Mouse (Mus musculus): ENCODE results near the gene Lrrc8d. TPM values are rescaled to one million over a fixed set of nuclear protein-coding genes. Genes with fewer than 3 reads are reported as not detected.
A peak's percentile ranks its signal among the peaks of the same experiment; 100 is the strongest.
"Not testable (repeated sequence)": the region's sequence is repeated elsewhere in the genome, so short reads cannot be mapped to it uniquely, and the experiment has no call there.

Gene Lrrc8d
- polyA plus RNA-seq, 1 experiment from 2014 or later: 11.6 TPM

GRCm38 (mm10) chr5:105683912-105684350 is 15.8 kb upstream of the Lrrc8d start:
- peak; percentile 55 for DNase-seq
- H3K27ac ChIP-seq (ENCODE audit: low read depth): peak overlapping the region; percentile 68
- 28% methylated on average over 4 of the region's 4 CpGs for WGBS (ENCODE audit: insufficient replicate concordance)

GRCm38 (mm10) chr5:105684861-105685600 is 14.7 kb upstream of the Lrrc8d start:
- 23% methylated on average over 14 of the region's 14 CpGs for WGBS (ENCODE audit: insufficient replicate concordance)
- DNase-seq: peak; percentile 83
- H3K4me2 ChIP-seq (ENCODE audit: low read depth, low read length): no peak overlapping the region
- no peaks in the 10 kb centered on the region for H3K9me3 ChIP-seq (ENCODE audit: low read length)
- H3K9ac ChIP-seq (replicated peaks): no peak overlapping the region
- H3K4me3 ChIP-seq (ENCODE audit: low read depth, low read length): no peak overlapping the region
- ATAC-seq: peak; percentile 46
- no peaks in the 10 kb centered on the region for H3K27me3 ChIP-seq (ENCODE audit: insufficient read depth, low read length)
- no peaks in the 10 kb centered on the region for H3K36me3 ChIP-seq (replicated peaks; ENCODE audit: insufficient read depth, low read length)
- peak overlapping the region; percentile 68; the same call in 1 of the 2 replicates for H3K27ac ChIP-seq (ENCODE audit: low read depth)
- no peak for TF ChIP-seq EP300 (IDR thresholded peaks at IDR 0.05; ENCODE audit: low read depth)
- peak; percentile 85 for TF ChIP-seq CTCF (IDR thresholded peaks at IDR 0.05; ENCODE audit: low read depth)
- H3K4me1 ChIP-seq (ENCODE audit: insufficient read depth): peaks cover 11% of the 10 kb centered on the region

More at GRCm38 (mm10) chr5:105683912-105684350, 15.8 kb upstream of the Lrrc8d start:
- peak; percentile 83 for ATAC-seq
- H3K36me3 ChIP-seq (replicated peaks; ENCODE audit: insufficient read depth, low read length): no peaks in the 10 kb centered on the region
- no peaks in the 10 kb centered on the region for H3K27me3 ChIP-seq (ENCODE audit: insufficient read depth, low read length)
- H3K4me3 ChIP-seq (ENCODE audit: low read depth, low read length): no peak overlapping the region
- TF ChIP-seq CTCF (IDR thresholded peaks at IDR 0.05; ENCODE audit: low read depth) (no peak), EP300 (IDR thresholded peaks at IDR 0.05; ENCODE audit: low read depth) (no peak)
- H3K4me2 ChIP-seq (ENCODE audit: low read depth, low read length): no peak overlapping the region
- H3K9me3 ChIP-seq (ENCODE audit: low read length): no peaks in the 10 kb centered on the region
- no peak overlapping the region for H3K9ac ChIP-seq (replicated peaks)
- H3K4me1 ChIP-seq (ENCODE audit: insufficient read depth): peaks cover 11% of the 10 kb centered on the region

GRCm38 (mm10) chr5:105685780-105686305 is 13.9 kb upstream of the Lrrc8d start:
- 70% methylated on average over 6 of the region's 7 CpGs for WGBS (ENCODE audit: insufficient replicate concordance)
- not testable (repeated sequence) for H3K4me3 ChIP-seq (ENCODE audit: low read depth, low read length)

GRCm38 (mm10) chr5:105686331-105686995 is 13.3 kb upstream of the Lrrc8d start:
- Histone ChIP-seq H3K27me3 (ENCODE audit: insufficient read depth, low read length) (no peaks in the 10 kb centered on the region), H3K9me3 (ENCODE audit: low read length) (no peaks in the 10 kb centered on the region), H3K4me3 (ENCODE audit: low read depth, low read length) (no peak overlapping the region), H3K36me3 (replicated peaks; ENCODE audit: insufficient read depth, low read length) (no peaks in the 10 kb centered on the region), H3K4me2 (ENCODE audit: low read depth, low read length) (no peak overlapping the region), H3K4me1 (ENCODE audit: insufficient read depth) (peaks cover 7% of the 10 kb centered on the region), H3K27ac (ENCODE audit: low read depth) (no peak overlapping the region), H3K9ac (replicated peaks) (no peak overlapping the region)
- peak; percentile 38; the same call in 1 of the 2 replicates for TF ChIP-seq CTCF (IDR thresholded peaks at IDR 0.05; ENCODE audit: low read depth)
- no peak for TF ChIP-seq EP300 (IDR thresholded peaks at IDR 0.05; ENCODE audit: low read depth)
- 43% methylated on average over 12 of the region's 12 CpGs for WGBS (ENCODE audit: insufficient replicate concordance)
- DNase-seq: no peak
- no peak for ATAC-seq

More at GRCm38 (mm10) chr5:105685780-105686305, 13.9 kb upstream of the Lrrc8d start:
- H3K36me3 ChIP-seq (replicated peaks; ENCODE audit: insufficient read depth, low read length); H3K9ac ChIP-seq (replicated peaks); H3K27me3 ChIP-seq (ENCODE audit: insufficient read depth, low read length); H3K4me2 ChIP-seq (ENCODE audit: low read depth, low read length); H3K9me3 ChIP-seq (ENCODE audit: low read length); H3K27ac ChIP-seq (ENCODE audit: low read depth); DNase-seq; ATAC-seq: not testable (repeated sequence)
- peaks cover 11% of the 10 kb centered on the region for H3K4me1 ChIP-seq (ENCODE audit: insufficient read depth)

- Histone ChIP-seq H3K36me3 (replicated peaks; ENCODE audit: insufficient read depth, low read length) (no peaks in the 10 kb centered on the region), H3K4me1 (ENCODE audit: insufficient read depth) (peaks cover 12% of the 10 kb centered on the region; the same call in 1 of the 2 replicates), H3K4me3 (ENCODE audit: low read depth, low read length) (no peak overlapping the region), H3K27me3 (ENCODE audit: insufficient read depth, low read length) (no peaks in the 10 kb centered on the region), H3K9me3 (ENCODE audit: low read length) (no peaks in the 10 kb centered on the region), H3K27ac (ENCODE audit: low read depth) (no peak overlapping the region), H3K4me2 (ENCODE audit: low read depth, low read length) (no peak overlapping the region), H3K9ac (replicated peaks) (no peak overlapping the region)
- no peak for ATAC-seq
- TF ChIP-seq EP300 (IDR thresholded peaks at IDR 0.05; ENCODE audit: low read depth): no peak
- TF ChIP-seq CTCF (IDR thresholded peaks at IDR 0.05; ENCODE audit: low read depth): no peak
- WGBS (ENCODE audit: insufficient replicate concordance): 65% methylated on average over 10 of the region's 10 CpGs
- no peak for DNase-seq
These were observed 9.0 kb upstream of the Lrrc8d start for GRCm38 (mm10) chr5:105690502-105691454.

Measured in liver, postnatal 0 days (tissue).